Mouse (Mus musculus) lung, adult 2 months (tissue): Measurements from ENCODE around the gene Arhgef39.

Experiments used
- CTCF ChIP-seq: fragments of 200-500 bp; IDR thresholded peaks from 2 replicates; pipeline ENCODE4 v1.5.1; 2011; ENCODE audit warnings: mild to moderate bottlenecking, low read length, control low read depth; ENCODE audit not compliant: insufficient read depth
- POLR2A ChIP-seq: fragments of 200-500 bp; IDR thresholded peaks from 2 replicates; pipeline ENCODE4 v1.6.1; 2011; ENCODE audit warnings: low read depth, mild to moderate bottlenecking, control low read depth, low read length, borderline replicate concordance; ENCODE audit errors: extremely low read depth

GRCm38 (mm10) chr4:43504269-43504668 is 4.8 kb upstream of the Arhgef39 start:
- TF ChIP-seq CTCF = no peak
- TF ChIP-seq POLR2A = no peak
